9 mouse cellular contexts compared by ENCODE assay signal in genomic region chr14:68923054-68923453, GRCm38 (mm10).
A peak's percentile ranks its signal among the peaks of the same experiment; 100 is the strongest.
DNase-seq lines count a peak whose midpoint lies in the region; ATAC-seq and TF ChIP-seq lines count a peak whose summit lies in the region.
"Had no signal": no experiment of that assay in that cellular context is flagged by ENCODE, and none has a peak within 500 bp of the region (broad histone marks: within the 10 kb centered on the region; RNA-seq: fewer than 3 reads in every experiment).

No protein-coding gene starts in this region.

- no peak for TF ChIP-seq CTCF in intestine, postnatal 0 days (IDR thresholded peaks at IDR 0.05; ENCODE audit: low read depth)

- H3K4me2 ChIP-seq in hindbrain, embryonic 13.5 days, result no peak overlapping the region
- H3K4me2 ChIP-seq in stomach, embryonic 16.5 days (ENCODE audit: low read depth, low read length), result no peak overlapping the region
- H3K4me2 ChIP-seq in intestine, postnatal 0 days (replicated peaks; ENCODE audit: low read depth), result no peak overlapping the region

- no peak overlapping the region for H3K4me3 ChIP-seq in hindbrain, embryonic 13.5 days
- no peak overlapping the region for H3K4me3 ChIP-seq in stomach, embryonic 16.5 days (replicated peaks; ENCODE audit: low read length)
- no peak overlapping the region for H3K4me3 ChIP-seq in intestine, postnatal 0 days (ENCODE audit: low read depth, low read length)

- intact Hi-C loops in left cerebral cortex, postnatal 14 days (cut with DNase I), result no loop called here

- no peak overlapping the region for H3K9ac ChIP-seq in hindbrain, embryonic 13.5 days
- no peak overlapping the region for H3K9ac ChIP-seq in stomach, embryonic 16.5 days (ENCODE audit: low read length)
- no peak overlapping the region for H3K9ac ChIP-seq in intestine, postnatal 0 days (ENCODE audit: low read depth, low read length)

- no peaks in the 10 kb centered on the region for H3K27me3 ChIP-seq in hindbrain, embryonic 13.5 days
- no peaks in the 10 kb centered on the region for H3K27me3 ChIP-seq in stomach, embryonic 16.5 days (ENCODE audit: control insufficient read depth, insufficient read depth, low read length)
- no peaks in the 10 kb centered on the region for H3K27me3 ChIP-seq in intestine, postnatal 0 days (replicated peaks; ENCODE audit: control insufficient read depth, insufficient read depth, low read length)
- H3K27me3 ChIP-seq: CH12.LX had no signal

- peak; percentile 90 for ATAC-seq in hindbrain, embryonic 13.5 days (ENCODE audit: low FRiP score)
- ATAC-seq in stomach, embryonic 16.5 days (ENCODE audit: insufficient read depth, low FRiP score), result peak; percentile 47; the same call in 1 of the 2 replicates
- ATAC-seq in megakaryocyte, adult 5-6 weeks (ENCODE audit: poor library complexity, severe bottlenecking), result no peak
- no peak for ATAC-seq in intestine, postnatal 0 days

- WGBS in hindbrain, embryonic 13.5 days, result 17% methylated on average over 2 of the region's 2 CpGs
- 10% methylated on average over 2 of the region's 2 CpGs for WGBS in stomach, embryonic 16.5 days
- 15% methylated on average over 2 of the region's 2 CpGs for WGBS in intestine, postnatal 0 days

- peaks cover 10% of the 10 kb centered on the region for H3K4me1 ChIP-seq in hindbrain, embryonic 13.5 days (replicated peaks)
- H3K4me1 ChIP-seq in stomach, embryonic 16.5 days (ENCODE audit: control insufficient read depth, insufficient read depth, low read length), result no peaks in the 10 kb centered on the region
- no peaks in the 10 kb centered on the region for H3K4me1 ChIP-seq in intestine, postnatal 0 days (replicated peaks; ENCODE audit: control insufficient read depth, insufficient read depth, low read length)

- H3K9me3 ChIP-seq in hindbrain, embryonic 13.5 days, result no peaks in the 10 kb centered on the region
- H3K9me3 ChIP-seq in stomach, embryonic 16.5 days (replicated peaks; ENCODE audit: control insufficient read depth, low read length), result no peaks in the 10 kb centered on the region
- no peaks in the 10 kb centered on the region for H3K9me3 ChIP-seq in intestine, postnatal 0 days (ENCODE audit: control insufficient read depth)

- peak overlapping the region; percentile 31 for H3K27ac ChIP-seq in hindbrain, embryonic 13.5 days
- no peak overlapping the region for H3K27ac ChIP-seq in stomach, embryonic 16.5 days (ENCODE audit: low read length)
- no peak overlapping the region for H3K27ac ChIP-seq in intestine, postnatal 0 days (ENCODE audit: low read depth, low read length)

- peak; percentile 60 for DNase-seq in layer of hippocampus, adult 11-12 months (ENCODE audit: low spot score)
- no peak for DNase-seq in layer of hippocampus, adult 9-10 months (ENCODE audit: low spot score)
- peak; percentile 31 for DNase-seq in embryo, embryonic 10.5 days (ENCODE audit: low spot score)
- DNase-seq in left cerebral cortex, postnatal 14 days (ENCODE audit: low spot score in 2 of 2), result peak; percentile 59 to 76

- H3K36me3 ChIP-seq in hindbrain, embryonic 13.5 days, result no peaks in the 10 kb centered on the region
- H3K36me3 ChIP-seq in stomach, embryonic 16.5 days (ENCODE audit: control insufficient read depth, insufficient read depth, low read length), result no peaks in the 10 kb centered on the region
- no peaks in the 10 kb centered on the region for H3K36me3 ChIP-seq in intestine, postnatal 0 days (ENCODE audit: control insufficient read depth, insufficient read depth)

Comparison
In these comparisons a context has a peak if more than half of its experiments do, and no peak if none do; other contexts are left out.
1. ATAC-seq: peak in hindbrain, embryonic 13.5 days (single experiment) and stomach, embryonic 16.5 days (single experiment); none in megakaryocyte, adult 5-6 weeks (single experiment) and intestine, postnatal 0 days (single experiment).